Mouse (Mus musculus) cerebellum, adult 2 months (tissue): Measurements from ENCODE around the gene Muc1. TPM values are rescaled to one million over a fixed set of nuclear protein-coding genes. Genes with fewer than 3 reads are reported as not detected.

ENCODE experiments used
- DNase-seq, 2 experiments: peaks; one replicate each; pipeline ENCODE4 v3.0.0; 2021
- H3K27ac ChIP-seq: fragments of 200-500 bp; 2 replicates; pipeline ENCODE4 v1.5.1; 2012; ENCODE audit warnings: low read length, control low read depth, inconsistent platforms; ENCODE audit not compliant: insufficient read depth
- H3K27me3 ChIP-seq: fragments of 200-500 bp; 2 replicates; pipeline ENCODE4 v1.6.1; 2012; ENCODE audit warnings: inconsistent platforms, mild to moderate bottlenecking, low read length, moderate library complexity; ENCODE audit not compliant: control insufficient read depth, insufficient read depth
- H3K4me1 ChIP-seq: fragments of 200-500 bp; 2 replicates; pipeline ENCODE4 v1.6.1; 2011; ENCODE audit warnings: low read length; ENCODE audit not compliant: control insufficient read depth, insufficient read depth
- H3K4me3 ChIP-seq: fragments of 200-500 bp; replicated peaks from 2 replicates; pipeline ENCODE3; 2011; ENCODE audit warnings: mild to moderate bottlenecking, low read depth, low read length, control low read depth; ENCODE audit not compliant: insufficient read depth
- CTCF ChIP-seq: fragments of 200-500 bp; IDR thresholded peaks from 2 replicates; pipeline ENCODE4 v1.5.1; 2011; ENCODE audit warnings: low read depth, mild to moderate bottlenecking, control low read depth, low read length, moderate library complexity, borderline replicate concordance; ENCODE audit not compliant: insufficient read depth
- POLR2A ChIP-seq: fragments of 200-500 bp; IDR thresholded peaks from 2 replicates; pipeline ENCODE4 v1.6.1; 2011; ENCODE audit warnings: low read length, control low read depth, borderline replicate concordance; ENCODE audit not compliant: insufficient read depth
- WGBS: fragments of 180-500 bp; shearing (Covaris S2); methylation state at CpG from one replicate; pipeline ENCODE4 v1.1.7; 2018; 5-methylcytosine and 5-hydroxymethylcytosine counted together
- polyA plus RNA-seq: library from polyadenylated mRNA; depleted of rRNA; stranded (reverse); fragments of >200 nt; gene quantifications from 2 replicates; pipeline ENCODE4 v1.2.3, GENCODE M21; 2012

The Muc1 gene
- polyA plus RNA-seq, 1 experiment, result 0.69 TPM

GRCm38 (mm10) chr3:89188478-89188875, 40.4 kb upstream of the Muc1 start:
- H3K27ac ChIP-seq, result no peak overlapping the region
- DNase-seq, result no peak
- 64% methylated on average over 12 of the region's 12 CpGs for WGBS
- no peaks in the 10 kb centered on the region for H3K27me3 ChIP-seq
- TF ChIP-seq CTCF (no peak), POLR2A (no peak)
- peaks cover 8% of the 10 kb centered on the region for H3K4me1 ChIP-seq
- H3K4me3 ChIP-seq, result no peak overlapping the region

GRCm38 (mm10) chr3:89190436-89190835, 38.4 kb upstream of the Muc1 start:
- TF ChIP-seq POLR2A (no peak), CTCF (no peak)
- H3K4me1 ChIP-seq, result no peaks in the 10 kb centered on the region
- WGBS, result 78% methylated on average over 8 of the region's 8 CpGs
- no peak overlapping the region for H3K27ac ChIP-seq
- no peak for DNase-seq
- no peaks in the 10 kb centered on the region for H3K27me3 ChIP-seq
- no peak overlapping the region for H3K4me3 ChIP-seq

GRCm38 (mm10) chr3:89193351-89193750, 35.5 kb upstream of the Muc1 start:
- H3K27ac ChIP-seq, result no peak overlapping the region
- WGBS, result 53% methylated on average over 1 of the region's 1 CpGs
- H3K4me3 ChIP-seq, result no peak overlapping the region
- H3K4me1 ChIP-seq, result no peaks in the 10 kb centered on the region
- no peaks in the 10 kb centered on the region for H3K27me3 ChIP-seq
- TF ChIP-seq CTCF (no peak), POLR2A (no peak)
- no peak for DNase-seq

DNA sequence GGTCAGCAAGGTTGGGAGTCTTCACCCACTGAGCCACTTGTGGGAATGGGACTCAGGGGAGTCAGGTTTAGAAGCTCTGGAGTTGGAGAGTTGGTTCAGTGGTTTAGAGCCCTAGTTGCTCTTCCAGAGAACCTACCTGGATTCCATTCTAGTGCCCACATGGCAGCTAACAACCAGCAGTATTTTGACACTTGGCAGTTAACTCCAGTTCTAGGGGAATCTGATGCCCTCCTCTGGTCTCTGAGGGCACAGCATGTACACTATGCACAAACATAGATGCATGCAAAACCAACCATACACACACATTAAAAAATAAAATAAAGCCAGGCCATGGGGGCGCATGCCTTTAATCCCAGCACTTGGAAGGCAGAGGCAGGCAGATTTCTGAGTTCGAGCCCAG, 35.0 kb upstream of the Muc1 start:
- Histone ChIP-seq H3K4me1 (no peaks in the 10 kb centered on the region), H3K27ac (no peak overlapping the region), H3K4me3 (no peak overlapping the region), H3K27me3 (no peaks in the 10 kb centered on the region)
- DNase-seq, result no peak
- TF ChIP-seq CTCF, result no peak; the same call in 1 of the 2 replicates
- no peak for TF ChIP-seq POLR2A
- 90% methylated on average over 2 of the region's 2 CpGs for WGBS

DNA sequence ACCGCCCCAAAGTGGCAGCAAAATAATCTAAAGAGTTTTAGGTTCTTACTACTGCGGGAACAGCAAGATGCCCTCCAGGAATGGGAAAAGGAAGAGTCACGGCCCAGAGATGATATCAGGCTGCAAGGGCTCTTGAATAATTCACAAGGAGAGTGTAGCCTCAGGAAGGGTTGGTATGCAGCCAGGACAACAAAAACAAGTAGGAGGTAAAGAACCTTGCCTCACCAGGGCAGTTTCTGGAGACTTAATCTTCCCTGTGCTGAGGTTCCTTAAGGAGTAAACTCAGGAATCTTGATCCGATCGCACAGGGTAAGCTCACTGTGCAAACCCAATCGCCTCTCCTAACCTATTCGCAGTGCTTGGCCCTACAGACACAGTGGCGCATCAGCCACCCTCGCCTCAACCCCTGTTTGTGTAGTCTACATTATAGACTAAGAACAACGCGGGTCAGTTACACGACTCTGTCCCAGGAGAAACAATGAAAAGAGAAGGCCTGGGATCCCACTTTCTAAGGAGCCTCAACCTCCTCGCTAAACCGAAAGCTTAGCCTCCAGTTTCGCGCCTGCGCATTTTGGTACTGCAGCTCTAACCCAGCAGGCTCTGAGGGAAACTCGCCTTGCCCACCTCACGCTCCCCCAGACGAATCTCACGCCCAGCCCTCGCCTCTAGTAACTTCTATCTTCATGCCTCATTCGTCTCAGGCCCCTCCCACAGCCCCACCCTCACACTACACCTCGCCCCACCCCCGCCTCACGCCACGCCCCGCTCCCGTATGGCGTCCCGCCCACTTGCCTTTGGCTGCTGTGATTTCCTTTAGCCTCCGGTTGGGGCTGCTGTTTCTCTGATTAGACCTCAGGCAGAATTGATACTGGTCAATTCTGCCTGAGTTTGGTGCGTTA, 32.6 kb upstream of the Muc1 start:
- no peaks in the 10 kb centered on the region for H3K27me3 ChIP-seq
- H3K27ac ChIP-seq, result peak overlapping the region; percentile 32
- TF ChIP-seq POLR2A (peak; percentile 41; the same call in 1 of the 2 replicates), CTCF (peak; percentile 26; the same call in 1 of the 2 replicates)
- peak; percentile 80 to 81 for DNase-seq
- WGBS, result 5% methylated on average over 33 of the region's 33 CpGs
- H3K4me1 ChIP-seq, result no peaks in the 10 kb centered on the region
- H3K4me3 ChIP-seq, result peak overlapping the region; percentile 92

DNA sequence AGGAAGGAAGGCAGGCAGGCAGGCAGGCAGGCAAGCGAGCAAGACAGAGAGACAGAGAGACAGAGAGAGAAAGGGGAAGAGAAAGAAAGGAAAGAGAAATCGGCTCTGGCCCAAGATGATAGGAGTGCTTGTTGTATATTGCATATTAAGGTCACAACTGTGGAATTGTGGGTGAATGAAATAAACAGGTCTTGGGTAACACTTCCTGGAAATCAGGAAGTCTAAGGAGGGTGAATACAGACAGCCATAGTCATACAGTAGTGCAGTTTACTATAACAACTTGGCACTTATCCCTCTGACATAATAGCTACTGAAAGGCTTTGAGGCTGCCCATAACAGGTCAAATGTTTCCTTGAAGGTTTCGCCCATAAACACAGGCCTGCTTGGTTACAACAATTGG, 29.0 kb upstream of the Muc1 start:
- no peak for DNase-seq
- no peak overlapping the region for H3K4me3 ChIP-seq
- WGBS, result 77% methylated on average over 3 of the region's 3 CpGs
- TF ChIP-seq CTCF (no peak), POLR2A (no peak)
- H3K27ac ChIP-seq, result no peak overlapping the region
- no peaks in the 10 kb centered on the region for H3K27me3 ChIP-seq
- no peaks in the 10 kb centered on the region; the same call in 1 of the 2 replicates for H3K4me1 ChIP-seq

- TF ChIP-seq POLR2A (peak; percentile 50; the same call in 1 of the 2 replicates), CTCF (no peak)
- Histone ChIP-seq H3K27ac (no peak within 1 kb of the TSS), H3K27me3 (no peaks in the 10 kb centered on the region), H3K4me3 (peak within 1 kb of the TSS; percentile 72), H3K4me1 (no peaks in the 10 kb centered on the region; the same call in 1 of the 2 replicates)
- 21% methylated on average over 13 of the region's 13 CpGs for WGBS
- DNase-seq, result peak; percentile 86 to 89
Measured at GRCm38 (mm10) chr3:89202253-89203141, 26.4 kb upstream of the Muc1 start, which contains the start of gene Gba. TSS of gene Gba (plus strand) at chr3:89202928.
